Mouse (Mus musculus) forebrain, embryonic 10.5 days (tissue): ENCODE data around the gene L3mbtl2. TPM values are rescaled to one million over a fixed set of nuclear protein-coding genes. Genes with fewer than 3 reads are reported as not detected.

Experiments
- DNase-seq: peaks from one replicate; pipeline ENCODE4 v3.0.0-alpha.2; 2017; ENCODE audit warnings: low spot score; ENCODE audit errors: extremely low spot score
- H3K27ac ChIP-seq: fragments of 300-500 bp; sonication (generic); 2 replicates; pipeline ENCODE4 v1.5.1; 2016; ENCODE audit warnings: mild to moderate bottlenecking
- H3K27me3 ChIP-seq: fragments of 300-500 bp; sonication (generic); 2 replicates; pipeline ENCODE4 v1.6.1; 2016; ENCODE audit warnings: mild to moderate bottlenecking; ENCODE audit not compliant: poor library complexity, severe bottlenecking
- H3K36me3 ChIP-seq: fragments of 300-500 bp; sonication (generic); replicated peaks from 2 replicates; pipeline ENCODE4 v1.6.1; 2016; ENCODE audit warnings: mild to moderate bottlenecking, moderate library complexity
- H3K4me1 ChIP-seq: fragments of 300-500 bp; sonication (generic); 2 replicates; pipeline ENCODE4 v1.6.1; 2016
- H3K4me3 ChIP-seq: fragments of 300-500 bp; sonication (generic); 2 replicates; pipeline ENCODE4 v1.5.1; 2016; ENCODE audit warnings: mild to moderate bottlenecking, moderate library complexity
- H3K9me3 ChIP-seq: fragments of 300-500 bp; sonication (generic); 2 replicates; pipeline ENCODE4 v1.6.1; 2016; ENCODE audit warnings: mild to moderate bottlenecking, moderate library complexity
- WGBS: fragments of 180-500 bp; shearing (Covaris S2); methylation state at CpG from one replicate; pipeline ENCODE4 v1.1.7; 2016; 5-methylcytosine and 5-hydroxymethylcytosine counted together
- polyA plus RNA-seq: library from polyadenylated mRNA; unstranded; fragments of >200 nt; fragmentation: Nextera tagmentation; extraction: Ambion mirVana; gene quantifications from 2 replicates; pipeline ENCODE4 v1.2.1, GENCODE M21; 2016

L3mbtl2 gene
- polyA plus RNA-seq, 1 experiment from 2014 or later, result 53.1 TPM

- 93% methylated on average over 9 of the region's 9 CpGs for WGBS
- H3K27me3 ChIP-seq, result no peaks in the 10 kb centered on the region
- no peak for DNase-seq
- H3K9me3 ChIP-seq, result no peaks in the 10 kb centered on the region
- H3K4me1 ChIP-seq, result peaks cover 8% of the 10 kb centered on the region
- H3K36me3 ChIP-seq, result peaks cover 95% of the 10 kb centered on the region
- no peak overlapping the region for H3K4me3 ChIP-seq
- H3K27ac ChIP-seq, result no peak overlapping the region
These were observed 54.8 kb downstream of the L3mbtl2 start for GRCm38 (mm10) chr15:81718336-81719138.

- Histone ChIP-seq H3K27ac (no peak overlapping the region), H3K36me3 (peaks cover 95% of the 10 kb centered on the region), H3K4me1 (peaks cover 8% of the 10 kb centered on the region), H3K27me3 (no peaks in the 10 kb centered on the region), H3K9me3 (no peaks in the 10 kb centered on the region), H3K4me3 (no peak overlapping the region)
- DNase-seq, result no peak
- WGBS, result 88% methylated on average over 6 of the region's 6 CpGs
These were observed 55.4 kb downstream of the L3mbtl2 start for GRCm38 (mm10) chr15:81719139-81719531.

- Histone ChIP-seq H3K4me3 (no peak overlapping the region), H3K4me1 (peaks cover 19% of the 10 kb centered on the region), H3K27me3 (no peaks in the 10 kb centered on the region), H3K36me3 (peaks cover 97% of the 10 kb centered on the region), H3K9me3 (no peaks in the 10 kb centered on the region), H3K27ac (no peak overlapping the region)
- WGBS, result 95% methylated on average over 5 of the region's 5 CpGs
- DNase-seq, result no peak
These were observed 58.7 kb downstream of the L3mbtl2 start for GRCm38 (mm10) chr15:81722361-81722760.

GRCm38 (mm10) chr15:81723653-81724052 lies 60.0 kb downstream of the L3mbtl2 start:
- Histone ChIP-seq H3K27ac (no peak overlapping the region), H3K36me3 (peaks cover 89% of the 10 kb centered on the region), H3K9me3 (no peaks in the 10 kb centered on the region), H3K27me3 (no peaks in the 10 kb centered on the region), H3K4me1 (peaks cover 29% of the 10 kb centered on the region), H3K4me3 (no peak overlapping the region)
- WGBS, result 92% methylated on average over 11 of the region's 11 CpGs
- no peak for DNase-seq

GRCm38 (mm10) chr15:81725965-81726364 lies 62.3 kb downstream of the L3mbtl2 start:
- Histone ChIP-seq H3K27ac (no peak overlapping the region), H3K36me3 (peaks cover 66% of the 10 kb centered on the region), H3K4me1 (peaks cover 26% of the 10 kb centered on the region), H3K27me3 (no peaks in the 10 kb centered on the region), H3K4me3 (no peak overlapping the region), H3K9me3 (no peaks in the 10 kb centered on the region)
- WGBS, result 95% methylated on average over 8 of the region's 8 CpGs
- no peak for DNase-seq

GRCm38 (mm10) chr15:81729241-81729791 lies 65.6 kb downstream of the L3mbtl2 start:
- Histone ChIP-seq H3K27ac (peak overlapping the region; percentile 96), H3K36me3 (peaks cover 32% of the 10 kb centered on the region), H3K9me3 (no peaks in the 10 kb centered on the region), H3K4me1 (peaks cover 26% of the 10 kb centered on the region), H3K27me3 (no peaks in the 10 kb centered on the region), H3K4me3 (peak overlapping the region; percentile 99)
- peak; percentile 32 for DNase-seq
- WGBS, result under 1% methylated on average over 49 of the region's 49 CpGs

- peak overlapping the region; percentile 99 for H3K4me3 ChIP-seq
- H3K27ac ChIP-seq, result peak overlapping the region; percentile 96
- no peaks in the 10 kb centered on the region for H3K27me3 ChIP-seq
- DNase-seq, result peak; percentile 98
- peaks cover 26% of the 10 kb centered on the region for H3K4me1 ChIP-seq
- 5% methylated on average over 41 of the region's 41 CpGs for WGBS
- peaks cover 25% of the 10 kb centered on the region for H3K36me3 ChIP-seq
- no peaks in the 10 kb centered on the region for H3K9me3 ChIP-seq
These were observed 66.3 kb downstream of the L3mbtl2 start for GRCm38 (mm10) chr15:81729792-81730635.

- no peaks in the 10 kb centered on the region for H3K27me3 ChIP-seq
- no peaks in the 10 kb centered on the region for H3K36me3 ChIP-seq
- no peak for DNase-seq
- H3K9me3 ChIP-seq, result no peaks in the 10 kb centered on the region
- 73% methylated on average over 3 of the region's 3 CpGs for WGBS
- H3K4me3 ChIP-seq, result no peak overlapping the region
- no peaks in the 10 kb centered on the region for H3K4me1 ChIP-seq
- no peak overlapping the region for H3K27ac ChIP-seq
These were observed 71.4 kb downstream of the L3mbtl2 start for GRCm38 (mm10) chr15:81735075-81735474.

Other genes starting within 250 kb of the L3mbtl2 start
- 612 and 631 TPM in 2 replicates for gene Rbx1, start 197.6 kb upstream of the L3mbtl2 start, polyA plus RNA-seq
- gene Ep300, start 78.5 kb upstream of the L3mbtl2 start, polyA plus RNA-seq, result 16.3 and 19.8 TPM in 2 replicates
- gene Chadl, start 33.4 kb downstream of the L3mbtl2 start, polyA plus RNA-seq, result 2.3 and 2.4 TPM in 2 replicates
- 43.4 and 44.3 TPM in 2 replicates for gene Zc3h7b, start 81.2 kb downstream of the L3mbtl2 start, polyA plus RNA-seq
- gene Rangap1, start 81.6 kb downstream of the L3mbtl2 start, polyA plus RNA-seq, result 196 and 198 TPM in 2 replicates
- gene Tef, start 138.5 kb downstream of the L3mbtl2 start, polyA plus RNA-seq, result 13.5 and 13.7 TPM in 2 replicates
- 20.1 and 20.3 TPM in 2 replicates for gene Tob2, start 194.9 kb downstream of the L3mbtl2 start, polyA plus RNA-seq
- gene Phf5a, start 208.0 kb downstream of the L3mbtl2 start, polyA plus RNA-seq, result 255 and 271 TPM in 2 replicates
- gene Aco2, start 208.4 kb downstream of the L3mbtl2 start, polyA plus RNA-seq, result 147 and 148 TPM in 2 replicates